Mouse (Mus musculus): ENCODE data around the gene Crip3.

DNA sequence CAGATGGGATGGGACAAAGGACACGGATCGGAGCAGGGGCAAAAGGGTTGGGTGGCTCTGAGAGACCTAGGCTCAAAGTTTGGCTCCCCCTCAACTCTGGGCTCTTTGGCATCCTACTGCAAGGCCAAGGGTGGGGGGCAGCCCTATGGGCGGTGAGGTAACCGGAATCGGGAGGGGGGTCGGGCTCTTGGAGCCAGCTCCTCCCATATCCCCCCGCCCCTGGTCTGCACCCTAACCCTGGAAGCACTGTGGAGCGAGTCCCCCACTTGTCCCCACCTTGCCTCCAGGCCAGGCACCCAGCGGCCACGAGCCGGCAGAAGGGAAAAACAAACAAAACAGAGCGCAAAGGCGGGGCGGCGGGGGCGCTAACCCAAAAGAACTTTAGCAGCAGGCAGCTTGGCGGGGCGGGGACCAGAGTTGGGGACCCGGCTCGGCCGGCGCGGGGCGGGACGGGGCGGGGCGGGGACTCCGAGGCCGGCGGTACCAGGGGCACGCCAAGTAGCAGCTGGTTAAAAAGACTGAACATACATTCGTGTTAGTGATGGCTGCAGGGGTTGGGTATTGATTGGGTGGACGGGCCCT is 26.5 kb downstream of the Crip3 start:
- TF ChIP-seq MYOD1 (IDR thresholded peaks at IDR 0.05; ENCODE audit: control insufficient read depth in 1 of 3, insufficient read length in 2 of 3, low read depth in 2 of 3) (no peak), POLR2A (IDR thresholded peaks at IDR 0.05; ENCODE audit: insufficient read length, low read depth) (no peak), TCF12 (IDR thresholded peaks at IDR 0.05; ENCODE audit: insufficient read depth, poor library complexity, severe bottlenecking) (no peak), E2F4 (IDR thresholded peaks at IDR 0.05; ENCODE audit: insufficient read depth) (no peak), POLR2AphosphoS2 (IDR thresholded peaks at IDR 0.05; ENCODE audit: insufficient read length, low read depth) (no peak), CEBPB (IDR thresholded peaks at IDR 0.05; ENCODE audit: insufficient read depth, poor library complexity, severe bottlenecking) (no peak), USF1 (IDR thresholded peaks at IDR 0.05; ENCODE audit: low read depth) (no peak), REST (IDR thresholded peaks at IDR 0.05; ENCODE audit: insufficient read depth, insufficient read length) (no peak)
